ENCODE assay signal across 8 mouse cellular contexts in genomic region chr8:79562071-79562581, GRCm38 (mm10).
DNase-seq lines count a peak whose midpoint lies in the region; TF ChIP-seq lines count a peak whose summit lies in the region.

No protein-coding gene starts in this region.

- H3K4me1 ChIP-seq in heart, adult 2 months (ENCODE audit: control insufficient read depth, insufficient read depth, low read length), result peaks cover 5% of the 10 kb centered on the region

- TF ChIP-seq EP300 in heart, adult 2 months (IDR thresholded peaks at IDR 0.05; ENCODE audit: insufficient read depth, low read depth, low read length), result no peak

- peak overlapping the region; percentile 37 for H3K4me3 ChIP-seq in heart, adult 2 months

- no peaks in the 10 kb centered on the region for H3K27me3 ChIP-seq in heart, adult 2 months (ENCODE audit: control insufficient read depth, insufficient read depth, low read length)

- no peaks in the 10 kb centered on the region for H3K79me2 ChIP-seq in heart, adult 2 months (replicated peaks; ENCODE audit: control insufficient read depth, insufficient read depth, low read length)

- peak overlapping the region; percentile 82 for H3K9ac ChIP-seq in heart, adult 2 months (ENCODE audit: low read depth, low read length)

- no peaks in the 10 kb centered on the region for H3K36me3 ChIP-seq in heart, adult 2 months (ENCODE audit: control insufficient read depth, insufficient read depth, low read length)

- H3K27ac ChIP-seq in heart, adult 2 months, result peak overlapping the region; percentile 85

- peak; percentile 15; the same call in 1 of the 2 replicates for TF ChIP-seq POLR2A in heart, adult 2 months (IDR thresholded peaks at IDR 0.05; ENCODE audit: insufficient read depth, low read depth, low read length)

- no peak for TF ChIP-seq CTCF in heart, adult 2 months (IDR thresholded peaks at IDR 0.05)

- peak; percentile 8 for DNase-seq in layer of hippocampus, adult 9-11 months
- DNase-seq in layer of hippocampus, adult 18-20 months (ENCODE audit: low spot score in 2 of 2), result no peak
- DNase-seq in embryo, embryonic 10 days (ENCODE audit: low spot score), result peak; percentile 46
- DNase-seq in heart, adult 2 months, result peak; percentile 49 to 62
- peak; percentile 11 for DNase-seq in kidney, postnatal 10 days
- DNase-seq in right cerebral cortex, postnatal 14 days, result peak; percentile 8
- no peak for DNase-seq in cerebellum, postnatal 4 days (ENCODE audit: low spot score in 2 of 2)
- DNase-seq in thymus, postnatal 0 days (ENCODE audit: low spot score), result no peak

- 8% methylated on average over 11 of the region's 11 CpGs for WGBS in heart, adult 2 months

- intact Hi-C loops in heart, adult 2 months (cut with DNase I), result loop anchor here (2.0 to 5.0 kb wide), 3 partner anchors 165 to 261 kb away; partner anchors contain the start of gene Smad1

Comparison
In these comparisons a context has a peak if more than half of its experiments do, and no peak if none do; other contexts are left out.
1. DNase-seq: peak in layer of hippocampus, adult 9-11 months (single experiment), embryo, embryonic 10 days (single experiment), heart, adult 2 months (2 of 2), kidney, postnatal 10 days (single experiment) and right cerebral cortex, postnatal 14 days (single experiment); none in layer of hippocampus, adult 18-20 months (0 of 2), cerebellum, postnatal 4 days (0 of 2) and thymus, postnatal 0 days (single experiment).